Mouse (Mus musculus): Measurements from ENCODE around the gene Zkscan2. TPM values are rescaled to one million over a fixed set of nuclear protein-coding genes. Genes with fewer than 3 reads are reported as not detected.

Zkscan2 gene
- total RNA-seq, 4 experiments from 2014 or later, result 24.4 to 25.1 (median 24.9) TPM

DNA sequence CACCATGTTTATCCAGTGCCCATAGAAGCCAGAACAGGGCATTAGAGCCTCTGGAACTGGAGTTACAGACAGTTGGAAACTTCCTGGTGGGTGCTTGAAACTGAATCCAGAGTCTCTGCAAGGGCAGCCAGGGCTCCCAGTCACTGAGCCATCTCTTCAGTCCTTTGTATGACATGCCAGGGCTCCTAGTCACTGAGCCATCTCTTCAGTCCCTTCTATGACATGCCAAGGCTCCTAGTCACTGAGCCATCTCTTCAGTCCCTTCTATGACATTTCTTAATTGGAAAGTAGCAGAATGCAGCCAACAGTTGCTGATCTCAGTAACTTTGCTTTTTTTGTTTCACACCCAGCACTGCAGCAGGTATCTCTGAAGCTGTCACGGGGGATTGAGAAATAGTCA, 58.2 kb downstream of the Zkscan2 start:
- DNase-seq (ENCODE audit: low spot score in 2 of 2), result no peak

- no peak for DNase-seq (ENCODE audit: low spot score in 2 of 2)
These were observed 69.0 kb downstream of the Zkscan2 start for GRCm38 (mm10) chr7:123431206-123431605.

- DNase-seq (ENCODE audit: low spot score in 2 of 2), result no peak
These were observed 69.9 kb downstream of the Zkscan2 start for GRCm38 (mm10) chr7:123430411-123430705.

- DNase-seq (ENCODE audit: low spot score in 2 of 2), result no peak
These were observed 70.4 kb downstream of the Zkscan2 start for GRCm38 (mm10) chr7:123429624-123430410.

Other genes with a start within 250 kb of the Zkscan2 start
- 10 to 100 TPM; 79.7 to 96.9 (median 88.7) TPM for gene Lcmt1, start 130.7 kb downstream of the Zkscan2 start, total RNA-seq (2022)
- gene Arhgap17, start 130.5 kb downstream of the Zkscan2 start, total RNA-seq (2022), result 10 to 100 TPM; 27.6 to 42.0 (median 35.2) TPM
- gene Aqp8, start 38.2 kb downstream of the Zkscan2 start, total RNA-seq (2022), result not detected